Mouse (Mus musculus): ENCODE data around the gene Golph3l. TPM values are rescaled to one million over a fixed set of nuclear protein-coding genes. Genes with fewer than 3 reads are reported as not detected.

Gene Golph3l
- polyA plus RNA-seq, 1 experiment from 2014 or later: 27.9 TPM

Other genes with a start within 250 kb of the Golph3l start
- gene Setdb1, start 231.7 kb upstream of the Golph3l start, polyA plus RNA-seq (2014; fragmentation: Nextera tagmentation; extraction: Ambion mirVana): 39.3 and 44.2 TPM in 2 replicates
- 0.30 TPM in 1 of 2 replicates, not detected in the other for gene 4930558C23Rik, start 186.1 kb upstream of the Golph3l start, polyA plus RNA-seq (2014; fragmentation: Nextera tagmentation; extraction: Ambion mirVana)
- gene Arnt, start 154.5 kb upstream of the Golph3l start, polyA plus RNA-seq (2014; fragmentation: Nextera tagmentation; extraction: Ambion mirVana): 32.5 and 38.1 TPM in 2 replicates
- 113 and 147 TPM in 2 replicates for gene Ctsk, start 89.7 kb upstream of the Golph3l start, polyA plus RNA-seq (2014; fragmentation: Nextera tagmentation; extraction: Ambion mirVana)
- gene Ctss, start 62.1 kb upstream of the Golph3l start, polyA plus RNA-seq (2014; fragmentation: Nextera tagmentation; extraction: Ambion mirVana): 21.8 and 22.8 TPM in 2 replicates
- not detected in 2 replicates for gene Hormad1, start 29.3 kb upstream of the Golph3l start, polyA plus RNA-seq (2014; fragmentation: Nextera tagmentation; extraction: Ambion mirVana)
- gene Ensa, start 36.1 kb downstream of the Golph3l start, polyA plus RNA-seq (2014; fragmentation: Nextera tagmentation; extraction: Ambion mirVana): 59.8 and 66.9 TPM in 2 replicates
- gene Mcl1, start 69.9 kb downstream of the Golph3l start, polyA plus RNA-seq (2014; fragmentation: Nextera tagmentation; extraction: Ambion mirVana): 62.0 and 65.8 TPM in 2 replicates
- gene Adamtsl4, start 99.0 kb downstream of the Golph3l start, polyA plus RNA-seq (2014; fragmentation: Nextera tagmentation; extraction: Ambion mirVana): 2.8 and 3.8 TPM in 2 replicates
- 12.8 and 16.8 TPM in 2 replicates for gene Ecm1, start 150.6 kb downstream of the Golph3l start, polyA plus RNA-seq (2014; fragmentation: Nextera tagmentation; extraction: Ambion mirVana)
- gene Tars2, start 171.3 kb downstream of the Golph3l start, polyA plus RNA-seq (2014; fragmentation: Nextera tagmentation; extraction: Ambion mirVana): 40.1 and 44.5 TPM in 2 replicates
- gene Rprd2, start 229.9 kb downstream of the Golph3l start, polyA plus RNA-seq (2014; fragmentation: Nextera tagmentation; extraction: Ambion mirVana): 20.5 and 21.2 TPM in 2 replicates

All from embryonic facial prominence, embryonic 14.5 days (tissue).